Mouse (Mus musculus): Measurements from ENCODE around the gene Rbsn. TPM values are rescaled to one million over a fixed set of nuclear protein-coding genes. Genes with fewer than 3 reads are reported as not detected.
A peak's percentile ranks its signal among the peaks of the same experiment; 100 is the strongest.

The Rbsn gene
- polyA plus RNA-seq, 1 experiment from 2014 or later, result 16.7 TPM

DNA sequence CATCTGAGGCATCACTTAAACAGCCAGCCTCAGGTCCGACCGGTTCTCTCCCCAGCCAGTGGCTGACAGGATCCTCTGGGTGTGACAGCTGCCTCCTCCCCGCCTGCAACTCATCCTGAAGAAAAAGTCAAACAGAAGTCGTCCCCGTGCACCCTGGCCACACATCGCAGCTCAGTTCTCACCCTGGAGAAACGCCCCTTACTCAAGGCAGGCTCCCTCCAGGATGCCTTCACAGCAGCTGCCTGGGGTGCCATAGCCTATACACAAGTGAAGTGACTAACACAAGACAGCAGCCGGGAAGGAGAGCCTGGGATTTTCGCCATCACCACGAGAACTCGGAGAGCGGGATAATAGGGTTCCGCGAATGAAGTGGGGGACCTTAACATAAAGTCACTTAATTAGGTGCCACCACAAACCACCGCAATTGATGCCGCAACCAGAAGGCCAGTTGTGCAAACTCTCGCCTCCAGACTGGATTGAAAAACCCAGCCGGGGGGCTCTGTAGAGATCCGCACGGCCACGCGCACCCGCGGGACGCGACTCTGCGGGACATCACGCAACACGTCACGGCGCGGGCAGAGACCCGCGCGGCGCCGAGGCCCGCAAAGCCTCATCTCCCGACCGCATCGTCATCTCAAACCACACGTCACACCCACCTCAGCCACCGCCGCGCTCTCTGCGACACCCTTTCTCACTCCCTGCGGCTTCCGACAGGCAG, 511 bp downstream of the Rbsn start:
- WGBS, result under 1% methylated on average over 48 of the region's 48 CpGs
- Histone ChIP-seq H3K9ac (ENCODE audit: low read depth, low read length) (peak overlapping the region; percentile 92), H3K36me3 (ENCODE audit: control insufficient read depth, insufficient read depth, low read length) (peaks cover 8% of the 10 kb centered on the region; the same call in 1 of the 2 replicates), H3K27ac (ENCODE audit: low read depth, low read length) (peak overlapping the region; percentile 66), H3K4me1 (ENCODE audit: control insufficient read depth, insufficient read depth, low read length) (peaks cover 13% of the 10 kb centered on the region), H3K27me3 (ENCODE audit: control insufficient read depth, insufficient read depth, low read length) (no peaks in the 10 kb centered on the region), H3K9me3 (ENCODE audit: control insufficient read depth, low read length) (no peaks in the 10 kb centered on the region), H3K4me2 (replicated peaks; ENCODE audit: low read depth, low read length) (peak overlapping the region; percentile 94), H3K4me3 (ENCODE audit: low read length) (peak overlapping the region; percentile 98)
- peak; percentile 56; the same call in 1 of the 2 replicates for ATAC-seq (ENCODE audit: low FRiP score, low TSS enrichment)

DNA sequence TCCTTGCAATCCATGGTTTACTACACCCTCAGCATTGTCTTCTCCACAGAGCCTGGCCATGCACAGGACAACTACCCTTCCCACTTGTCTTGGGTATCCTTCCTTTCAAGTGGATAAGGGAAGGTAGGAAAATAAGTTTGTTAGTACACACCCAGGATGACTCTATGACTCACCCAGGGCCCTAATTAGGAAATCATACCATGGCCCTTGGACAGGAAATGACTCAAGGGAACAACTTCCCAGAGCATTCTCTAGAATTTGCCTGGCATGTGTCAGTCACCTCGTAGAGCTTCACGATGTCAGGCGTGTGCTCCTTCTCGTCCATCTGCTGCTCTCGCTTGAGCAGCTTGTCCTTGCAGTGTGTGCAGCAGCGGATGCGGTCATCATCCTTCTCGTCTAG, 15.3 kb downstream of the Rbsn start:
- Histone ChIP-seq H3K27ac (ENCODE audit: low read depth, low read length) (no peak overlapping the region), H3K4me1 (ENCODE audit: control insufficient read depth, insufficient read depth, low read length) (no peaks in the 10 kb centered on the region), H3K36me3 (ENCODE audit: control insufficient read depth, insufficient read depth, low read length) (peaks cover 73% of the 10 kb centered on the region), H3K9me3 (ENCODE audit: control insufficient read depth, low read length) (no peaks in the 10 kb centered on the region), H3K9ac (ENCODE audit: low read depth, low read length) (no peak overlapping the region), H3K4me3 (ENCODE audit: low read length) (no peak overlapping the region), H3K27me3 (ENCODE audit: control insufficient read depth, insufficient read depth, low read length) (no peaks in the 10 kb centered on the region), H3K4me2 (replicated peaks; ENCODE audit: low read depth, low read length) (no peak overlapping the region)
- 92% methylated on average over 8 of the region's 8 CpGs for WGBS
- no peak for ATAC-seq (ENCODE audit: low FRiP score, low TSS enrichment)

DNA sequence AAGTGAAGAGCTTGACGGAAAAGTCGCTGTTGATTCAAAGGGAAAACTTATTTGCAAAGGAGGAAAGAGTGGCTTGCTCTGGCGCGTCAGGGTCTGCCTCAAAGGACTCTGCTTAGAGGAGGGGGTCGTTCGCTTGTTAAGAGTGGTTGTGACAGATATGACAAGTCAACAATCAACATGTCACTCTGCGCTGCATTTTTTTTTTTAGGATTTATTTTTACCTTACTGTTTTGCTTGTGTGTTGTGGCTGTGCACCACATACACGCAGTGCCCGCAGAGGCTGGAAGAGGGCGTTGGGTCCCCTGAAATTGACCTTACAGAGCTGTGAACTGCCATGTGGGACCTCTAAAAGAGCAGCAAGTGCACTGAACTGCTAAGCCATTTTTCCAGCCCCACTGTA, 30.5 kb downstream of the Rbsn start:
- Histone ChIP-seq H3K27ac (ENCODE audit: low read depth, low read length) (no peak overlapping the region), H3K4me1 (ENCODE audit: control insufficient read depth, insufficient read depth, low read length) (peaks cover 12% of the 10 kb centered on the region), H3K4me3 (ENCODE audit: low read length) (peak overlapping the region; percentile 89), H3K36me3 (ENCODE audit: control insufficient read depth, insufficient read depth, low read length) (peaks cover 22% of the 10 kb centered on the region), H3K4me2 (replicated peaks; ENCODE audit: low read depth, low read length) (peak overlapping the region; percentile 79), H3K9ac (ENCODE audit: low read depth, low read length) (peak overlapping the region; percentile 84; the same call in 1 of the 2 replicates), H3K9me3 (ENCODE audit: control insufficient read depth, low read length) (0 out of 2 replicates have a peak, but pooled peaks cover 3% of the 10 kb centered on the region), H3K27me3 (ENCODE audit: control insufficient read depth, insufficient read depth, low read length) (no peaks in the 10 kb centered on the region)
- whole genome bisulfite sequencing, result 7% methylated on average over 10 of the region's 10 CpGs
- peak; percentile 52 for ATAC-seq (ENCODE audit: low FRiP score, low TSS enrichment)

DNA sequence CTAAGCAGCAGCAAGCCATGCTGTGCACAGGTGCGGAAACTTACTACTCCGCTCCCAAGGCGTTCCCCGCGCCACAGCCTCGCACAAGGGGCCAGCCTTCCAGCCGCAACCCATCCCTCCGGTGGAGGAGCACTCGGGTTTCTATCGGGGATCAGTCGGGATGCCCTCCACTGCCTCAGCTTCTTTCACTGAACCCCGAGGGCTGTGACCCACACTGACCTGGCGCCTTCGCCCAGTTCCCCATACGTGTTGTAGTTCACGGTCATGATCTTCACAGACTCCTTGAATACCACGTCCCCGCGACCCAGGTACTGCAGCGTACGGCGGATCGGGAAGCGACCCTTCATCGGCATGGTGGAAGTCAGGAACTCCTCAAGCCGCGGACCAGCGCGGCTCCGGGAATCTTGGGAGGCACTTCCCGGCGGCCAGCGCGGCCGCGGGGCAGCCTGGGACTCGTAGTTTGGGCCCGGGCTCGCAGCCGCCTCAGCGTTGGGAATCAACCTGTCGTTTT, 31.0 kb downstream of the Rbsn start, which contains the start of gene Mrps25:
Gene Mrps25 (minus strand): TSS at position 413 of the 511 bp plus-strand sequence.
- H3K4me1 ChIP-seq (ENCODE audit: control insufficient read depth, insufficient read depth, low read length), result peaks cover 12% of the 10 kb centered on the region
- peaks cover 17% of the 10 kb centered on the region for H3K36me3 ChIP-seq (ENCODE audit: control insufficient read depth, insufficient read depth, low read length)
- WGBS, result under 1% methylated on average over 42 of the region's 42 CpGs
- peak within 1 kb of the TSS; percentile 89 for H3K4me3 ChIP-seq (ENCODE audit: low read length)
- H3K27ac ChIP-seq (ENCODE audit: low read depth, low read length), result peak within 1 kb of the TSS; percentile 55; the same call in 1 of the 2 replicates
- H3K9me3 ChIP-seq (ENCODE audit: control insufficient read depth, low read length), result 0 out of 2 replicates have a peak, but pooled peaks cover 6% of the 10 kb centered on the region
- H3K9ac ChIP-seq (ENCODE audit: low read depth, low read length), result peak within 1 kb of the TSS; percentile 84
- no peaks in the 10 kb centered on the region for H3K27me3 ChIP-seq (ENCODE audit: control insufficient read depth, insufficient read depth, low read length)
- peak within 1 kb of the TSS; percentile 79 for H3K4me2 ChIP-seq (replicated peaks; ENCODE audit: low read depth, low read length)
- peak; percentile 92 for ATAC-seq (ENCODE audit: low FRiP score, low TSS enrichment)

DNA sequence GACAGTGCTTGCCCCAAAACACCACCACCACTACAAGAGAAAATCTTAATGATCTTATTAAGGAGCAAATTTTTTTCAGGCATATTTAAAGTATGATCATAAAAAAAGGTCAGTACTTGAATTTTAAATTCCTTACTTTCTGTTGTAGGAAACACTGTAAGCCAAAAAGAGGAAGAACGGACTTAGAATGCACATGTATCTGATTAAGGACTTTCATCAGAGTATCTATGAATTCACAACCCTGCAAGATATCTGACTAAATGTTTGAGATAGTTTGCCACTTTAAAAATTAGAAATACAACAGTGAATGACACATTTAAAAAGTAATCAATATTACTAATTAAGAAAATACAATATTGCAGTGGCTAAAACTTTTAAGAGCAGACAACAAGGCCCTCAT, 38.3 kb downstream of the Rbsn start:
- Histone ChIP-seq H3K27ac (ENCODE audit: low read depth, low read length) (no peak overlapping the region), H3K4me2 (replicated peaks; ENCODE audit: low read depth, low read length) (no peak overlapping the region), H3K9me3 (ENCODE audit: control insufficient read depth, low read length) (0 out of 2 replicates have a peak, but pooled peaks cover 6% of the 10 kb centered on the region), H3K36me3 (ENCODE audit: control insufficient read depth, insufficient read depth, low read length) (peaks cover 52% of the 10 kb centered on the region), H3K4me3 (ENCODE audit: low read length) (no peak overlapping the region), H3K9ac (ENCODE audit: low read depth, low read length) (no peak overlapping the region), H3K4me1 (ENCODE audit: control insufficient read depth, insufficient read depth, low read length) (no peaks in the 10 kb centered on the region), H3K27me3 (ENCODE audit: control insufficient read depth, insufficient read depth, low read length) (no peaks in the 10 kb centered on the region)
- WGBS, result 98% methylated on average over 1 of the region's 1 CpGs
- no peak for ATAC-seq (ENCODE audit: low FRiP score, low TSS enrichment)

DNA sequence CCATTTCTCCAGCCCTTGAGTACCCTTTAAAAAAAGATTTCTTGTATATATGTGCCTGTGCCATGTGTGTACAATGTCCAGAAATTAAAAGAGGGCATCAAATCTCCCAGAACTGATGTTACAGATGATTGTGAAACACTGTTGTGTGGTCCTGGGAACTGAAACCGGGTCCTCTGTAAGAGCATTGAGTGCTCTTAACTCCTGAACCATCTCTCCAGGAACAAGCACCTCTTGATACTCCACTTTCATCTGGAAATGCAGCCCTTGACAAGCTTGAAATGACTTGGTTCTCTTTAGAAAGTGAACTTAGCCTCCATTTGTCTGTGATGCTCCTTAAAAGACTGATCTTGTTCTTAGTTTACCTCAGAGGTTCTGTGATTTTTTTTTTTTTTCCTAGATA, 52.0 kb downstream of the Rbsn start:
- no peak for ATAC-seq (ENCODE audit: low FRiP score, low TSS enrichment)
- Histone ChIP-seq H3K27ac (ENCODE audit: low read depth, low read length) (no peak overlapping the region), H3K4me1 (ENCODE audit: control insufficient read depth, insufficient read depth, low read length) (no peaks in the 10 kb centered on the region), H3K9me3 (ENCODE audit: control insufficient read depth, low read length) (no peaks in the 10 kb centered on the region), H3K9ac (ENCODE audit: low read depth, low read length) (no peak overlapping the region), H3K4me2 (replicated peaks; ENCODE audit: low read depth, low read length) (no peak overlapping the region), H3K36me3 (ENCODE audit: control insufficient read depth, insufficient read depth, low read length) (peaks cover 92% of the 10 kb centered on the region), H3K27me3 (ENCODE audit: control insufficient read depth, insufficient read depth, low read length) (no peaks in the 10 kb centered on the region), H3K4me3 (ENCODE audit: low read length) (no peak overlapping the region)
- 89% methylated on average over 1 of the region's 1 CpGs for WGBS

DNA sequence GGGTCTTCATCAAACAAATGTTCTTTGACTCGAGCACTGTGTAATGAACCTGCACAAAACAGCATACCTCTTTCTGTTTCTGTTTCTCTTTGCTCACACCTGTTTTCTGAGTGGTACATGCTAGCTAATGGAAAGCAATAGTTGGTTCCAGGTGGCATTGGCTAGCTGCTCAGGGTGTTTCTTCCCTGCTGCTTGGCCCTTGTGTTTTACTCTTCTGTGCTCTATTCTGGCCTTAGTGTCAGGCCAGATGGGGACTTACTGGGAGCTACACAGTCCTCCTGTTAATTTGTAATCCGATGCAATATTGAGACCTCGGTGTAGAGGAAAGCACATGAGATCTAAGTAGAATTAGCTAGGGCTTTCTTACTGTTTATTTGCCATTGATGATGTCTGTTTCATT, 55.9 kb downstream of the Rbsn start:
- peaks cover 99% of the 10 kb centered on the region for H3K36me3 ChIP-seq (ENCODE audit: control insufficient read depth, insufficient read depth, low read length)
- ATAC-seq (ENCODE audit: low FRiP score, low TSS enrichment), result no peak

DNA sequence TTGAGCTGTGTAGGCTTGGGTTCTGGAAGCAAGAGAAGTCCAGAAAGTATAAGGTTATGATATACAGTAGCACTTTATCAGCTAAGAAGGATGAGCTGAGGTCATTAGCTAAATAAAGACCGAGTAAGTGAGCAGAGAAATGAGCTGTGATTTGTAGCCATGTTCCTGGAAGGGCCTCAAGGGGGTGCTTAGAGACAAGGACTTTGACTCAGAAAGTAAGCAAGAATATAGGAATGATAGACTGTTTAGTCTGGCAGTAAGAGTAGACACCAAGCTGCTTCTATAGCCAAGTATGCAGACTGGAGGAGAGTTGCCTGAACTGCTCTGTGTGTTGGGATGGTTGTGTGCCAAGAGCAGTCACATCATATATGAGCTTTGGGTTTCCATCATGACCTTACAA, 61.0 kb downstream of the Rbsn start:
- no peak overlapping the region for H3K4me2 ChIP-seq (replicated peaks; ENCODE audit: low read depth, low read length)
- ATAC-seq (ENCODE audit: low FRiP score, low TSS enrichment), result no peak
- no peak overlapping the region for H3K9ac ChIP-seq (ENCODE audit: low read depth, low read length)
- no peaks in the 10 kb centered on the region for H3K9me3 ChIP-seq (ENCODE audit: control insufficient read depth, low read length)
- H3K4me3 ChIP-seq (ENCODE audit: low read length), result no peak overlapping the region
- H3K4me1 ChIP-seq (ENCODE audit: control insufficient read depth, insufficient read depth, low read length), result no peaks in the 10 kb centered on the region
- H3K27ac ChIP-seq (ENCODE audit: low read depth, low read length), result no peak overlapping the region
- H3K36me3 ChIP-seq (ENCODE audit: control insufficient read depth, insufficient read depth, low read length), result peaks cover 86% of the 10 kb centered on the region
- no peaks in the 10 kb centered on the region for H3K27me3 ChIP-seq (ENCODE audit: control insufficient read depth, insufficient read depth, low read length)
- 51% methylated on average over 1 of the region's 1 CpGs for WGBS

More for the DNA sequence above, 55.9 kb downstream of the Rbsn start:
- Histone ChIP-seq H3K4me1 (ENCODE audit: control insufficient read depth, insufficient read depth, low read length) (no peaks in the 10 kb centered on the region), H3K9me3 (ENCODE audit: control insufficient read depth, low read length) (no peaks in the 10 kb centered on the region), H3K27me3 (ENCODE audit: control insufficient read depth, insufficient read depth, low read length) (no peaks in the 10 kb centered on the region), H3K4me3 (ENCODE audit: low read length) (no peak overlapping the region), H3K27ac (ENCODE audit: low read depth, low read length) (no peak overlapping the region), H3K4me2 (replicated peaks; ENCODE audit: low read depth, low read length) (no peak overlapping the region), H3K9ac (ENCODE audit: low read depth, low read length) (no peak overlapping the region)
- 92% methylated on average over 3 of the region's 3 CpGs for WGBS

DNA sequence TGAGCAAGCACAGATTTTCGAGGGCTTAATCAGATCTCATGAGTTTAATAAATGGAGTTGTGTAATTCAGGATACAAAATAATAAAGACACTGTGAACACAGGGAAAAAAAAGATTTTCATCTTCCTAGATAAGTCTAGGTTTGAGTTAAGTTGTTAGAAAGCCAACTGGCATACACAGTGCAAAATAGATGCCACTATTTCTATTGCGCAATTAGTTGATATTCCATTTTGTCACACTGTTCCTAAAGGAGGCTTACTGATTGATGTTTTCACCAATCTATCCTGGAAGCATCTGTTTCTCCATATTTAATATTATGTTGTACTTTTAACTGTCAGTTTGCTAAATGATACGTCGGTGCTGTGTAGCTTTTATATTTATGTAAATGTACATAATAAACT, 68.8 kb downstream of the Rbsn start:
- 95% methylated on average over 4 of the region's 4 CpGs for WGBS
- Histone ChIP-seq H3K9me3 (ENCODE audit: control insufficient read depth, low read length) (no peaks in the 10 kb centered on the region), H3K27me3 (ENCODE audit: control insufficient read depth, insufficient read depth, low read length) (no peaks in the 10 kb centered on the region), H3K4me3 (ENCODE audit: low read length) (no peak overlapping the region), H3K4me1 (ENCODE audit: control insufficient read depth, insufficient read depth, low read length) (no peaks in the 10 kb centered on the region), H3K36me3 (ENCODE audit: control insufficient read depth, insufficient read depth, low read length) (peaks cover 18% of the 10 kb centered on the region), H3K27ac (ENCODE audit: low read depth, low read length) (no peak overlapping the region), H3K9ac (ENCODE audit: low read depth, low read length) (no peak overlapping the region), H3K4me2 (replicated peaks; ENCODE audit: low read depth, low read length) (no peak overlapping the region)
- no peak for ATAC-seq (ENCODE audit: low FRiP score, low TSS enrichment)
